Mouse (Mus musculus) kidney, adult 18-20 months (tissue): ENCODE measurements at regions not wholly inside any gene's neighbourhood (a gene's known extent, or its start where the extent isn't known, plus 50 kb on each side); places are given as distances from the start of the nearest gene placed in this dataset.

ENCODE experiments used
- DNase-seq: peaks from one replicate; pipeline ENCODE4 v3.0.0; 2021

GRCm38 (mm10) chrX:11724718-11725117 lies 397.1 kb downstream of the H2al1j start:
- DNase-seq: peak; percentile 7

- DNase-seq: no peak
Measured at GRCm38 (mm10) chrX:11726524-11727231, 399.1 kb downstream of the H2al1j start.

GRCm38 (mm10) chrX:11728481-11728880 lies 400.9 kb downstream of the H2al1j start:
- no peak for DNase-seq

- no peak for DNase-seq
Measured at GRCm38 (mm10) chrX:11729992-11730391, 402.4 kb downstream of the H2al1j start.

GRCm38 (mm10) chrX:11732371-11732770 lies 404.7 kb downstream of the H2al1j start:
- no peak for DNase-seq

- DNase-seq: no peak
Measured at GRCm38 (mm10) chrX:11734505-11735435, 407.1 kb downstream of the H2al1j start.

GRCm38 (mm10) chrX:11735516-11736170 lies 408.0 kb downstream of the H2al1j start:
- DNase-seq: peak; percentile 87

- peak; percentile 62 for DNase-seq
Measured at GRCm38 (mm10) chrX:11736481-11736880, 408.9 kb downstream of the H2al1j start.

- no peak for DNase-seq
Measured at GRCm38 (mm10) chrX:11739565-11739964, 411.9 kb downstream of the H2al1j start.

- DNase-seq: no peak
Measured at GRCm38 (mm10) chrX:11745911-11746310, 414.2 kb downstream of the Bcor start.

- no peak for DNase-seq
Measured at GRCm38 (mm10) chrX:11747386-11748121, 412.6 kb downstream of the Bcor start.

GRCm38 (mm10) chrX:11748278-11748677 lies 411.9 kb downstream of the Bcor start:
- DNase-seq: peak; percentile 48

GRCm38 (mm10) chrX:11752513-11752912 lies 407.6 kb downstream of the Bcor start:
- DNase-seq: peak; percentile 17

- no peak for DNase-seq
Measured at GRCm38 (mm10) chrX:11752973-11753590, 407.1 kb downstream of the Bcor start.

- no peak for DNase-seq
Measured at GRCm38 (mm10) chrX:11755046-11755445, 405.1 kb downstream of the Bcor start.

GRCm38 (mm10) chrX:11763351-11764082 lies 396.6 kb downstream of the Bcor start:
- no peak for DNase-seq

GRCm38 (mm10) chrX:11776236-11776899 lies 383.8 kb downstream of the Bcor start:
- DNase-seq: no peak

GRCm38 (mm10) chrX:11795010-11795409 lies 365.1 kb downstream of the Bcor start:
- DNase-seq: peak; percentile 7

GRCm38 (mm10) chrX:11797870-11798269 lies 362.3 kb downstream of the Bcor start:
- DNase-seq: no peak

- DNase-seq: no peak
Measured at GRCm38 (mm10) chrX:11798326-11798725, 361.8 kb downstream of the Bcor start.

GRCm38 (mm10) chrX:11800400-11800941 lies 359.7 kb downstream of the Bcor start:
- DNase-seq: no peak
